Mouse (Mus musculus): ENCODE measurements at regions not wholly inside any gene's neighbourhood (a gene's known extent, or its start where the extent isn't known, plus 50 kb on each side); places are given as distances from the start of the nearest gene placed in this dataset.

GRCm38 (mm10) chr13:84565644-84566532 lies 343.8 kb downstream of the Tmem161b start:
- DNase-seq (ENCODE audit: low read depth): no peak

GRCm38 (mm10) chr13:84566533-84566832 lies 344.4 kb downstream of the Tmem161b start:
- DNase-seq (ENCODE audit: low read depth): no peak

- no peak for DNase-seq (ENCODE audit: low read depth)
Observed at GRCm38 (mm10) chr13:84569371-84569770, 347.3 kb downstream of the Tmem161b start.

- no peak for DNase-seq (ENCODE audit: low read depth)
Observed at GRCm38 (mm10) chr13:84570206-84570605, 348.1 kb downstream of the Tmem161b start.

- no peak for DNase-seq (ENCODE audit: low read depth)
Observed at GRCm38 (mm10) chr13:84570984-84571844, 349.1 kb downstream of the Tmem161b start.

GRCm38 (mm10) chr13:84571845-84572193 lies 349.7 kb downstream of the Tmem161b start:
- no peak for DNase-seq (ENCODE audit: low read depth)

- DNase-seq (ENCODE audit: low read depth): no peak
Observed at GRCm38 (mm10) chr13:84572231-84572630, 350.1 kb downstream of the Tmem161b start.

GRCm38 (mm10) chr13:84596585-84597142 lies 374.6 kb downstream of the Tmem161b start:
- no peak for DNase-seq (ENCODE audit: low read depth)

GRCm38 (mm10) chr13:84602612-84603011 lies 380.5 kb downstream of the Tmem161b start:
- DNase-seq (ENCODE audit: low read depth): no peak

GRCm38 (mm10) chr13:84612497-84612896 lies 390.4 kb downstream of the Tmem161b start:
- DNase-seq (ENCODE audit: low read depth): no peak

GRCm38 (mm10) chr13:84613004-84613403 lies 390.9 kb downstream of the Tmem161b start:
- DNase-seq (ENCODE audit: low read depth): no peak

- no peak for DNase-seq (ENCODE audit: low read depth)
Observed at GRCm38 (mm10) chr13:84624691-84625090, 402.6 kb downstream of the Tmem161b start.

GRCm38 (mm10) chr13:84625527-84625926 lies 403.4 kb downstream of the Tmem161b start:
- DNase-seq (ENCODE audit: low read depth): no peak

GRCm38 (mm10) chr13:84625927-84626326 lies 403.8 kb downstream of the Tmem161b start:
- DNase-seq (ENCODE audit: low read depth): no peak

- no peak for DNase-seq (ENCODE audit: low read depth)
Observed at GRCm38 (mm10) chr13:84626397-84626796, 404.3 kb downstream of the Tmem161b start.

- no peak for DNase-seq (ENCODE audit: low read depth)
Observed at GRCm38 (mm10) chr13:84630686-84631085, 408.6 kb downstream of the Tmem161b start.

- DNase-seq (ENCODE audit: low read depth): no peak
Observed at GRCm38 (mm10) chr13:84632493-84632892, 410.4 kb downstream of the Tmem161b start.

GRCm38 (mm10) chr13:84636831-84637230 lies 414.7 kb downstream of the Tmem161b start:
- no peak for DNase-seq (ENCODE audit: low read depth)

GRCm38 (mm10) chr13:84637606-84638005 lies 415.5 kb downstream of the Tmem161b start:
- DNase-seq (ENCODE audit: low read depth): no peak

- no peak for DNase-seq (ENCODE audit: low read depth)
Observed at GRCm38 (mm10) chr13:84638401-84638934, 416.4 kb downstream of the Tmem161b start.

- DNase-seq (ENCODE audit: low read depth): no peak
Observed at GRCm38 (mm10) chr13:84639087-84640022, 417.3 kb downstream of the Tmem161b start.
